Mouse (Mus musculus): ENCODE results near the gene Mcu.

Mcu gene

GRCm38 (mm10) chr10:59537579-59537978 is 78.9 kb downstream of the Mcu start:
- DNase-seq (ENCODE audit: low spot score in 2 of 2), result no peak

GRCm38 (mm10) chr10:59532256-59532655 is 84.2 kb downstream of the Mcu start:
- DNase-seq (ENCODE audit: low spot score in 2 of 2), result no peak

DNA sequence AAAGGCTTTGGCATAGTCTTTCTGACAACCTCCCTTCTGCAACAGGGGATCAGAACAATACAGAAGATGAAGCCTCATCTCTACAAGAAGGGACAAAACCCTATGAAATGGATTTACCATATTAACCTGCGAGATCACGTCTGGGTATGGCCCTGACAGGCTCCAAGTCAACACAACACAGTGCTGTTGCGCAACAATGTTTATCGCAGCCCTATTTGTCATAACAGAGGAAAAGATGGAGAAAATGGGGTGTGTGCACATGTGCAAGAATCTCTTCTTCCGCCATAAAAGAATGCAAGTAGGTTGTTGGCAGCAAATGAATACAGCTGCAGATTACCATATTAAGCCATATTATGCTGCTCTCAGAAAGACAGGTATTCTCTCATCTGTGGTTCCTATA is 88.7 kb downstream of the Mcu start:
- DNase-seq (ENCODE audit: low spot score in 2 of 2), result no peak

DNA sequence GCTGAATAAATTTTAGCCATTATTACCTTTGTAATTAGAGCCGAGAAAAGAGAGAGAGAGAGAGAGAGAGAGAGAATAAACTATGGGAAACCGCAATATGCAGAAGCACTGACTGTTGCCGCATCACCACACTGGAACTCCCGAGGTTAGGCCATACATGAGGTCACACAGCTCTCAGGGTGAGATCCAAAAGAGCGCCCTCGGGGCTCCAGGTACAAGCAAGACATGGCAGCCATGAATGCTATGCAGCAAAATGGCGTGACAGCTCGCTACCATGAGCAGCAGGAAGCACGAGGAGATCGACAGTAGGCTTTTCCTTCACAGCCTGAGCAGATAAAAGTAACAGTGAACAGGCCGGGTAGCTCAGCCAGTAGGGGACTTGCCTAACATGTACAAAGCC is 89.2 kb downstream of the Mcu start:
- DNase-seq (ENCODE audit: low spot score in 2 of 2), result no peak

- DNase-seq (ENCODE audit: low spot score in 2 of 2), result no peak
Measured at GRCm38 (mm10) chr10:59524675-59525074, 91.8 kb downstream of the Mcu start.

DNA sequence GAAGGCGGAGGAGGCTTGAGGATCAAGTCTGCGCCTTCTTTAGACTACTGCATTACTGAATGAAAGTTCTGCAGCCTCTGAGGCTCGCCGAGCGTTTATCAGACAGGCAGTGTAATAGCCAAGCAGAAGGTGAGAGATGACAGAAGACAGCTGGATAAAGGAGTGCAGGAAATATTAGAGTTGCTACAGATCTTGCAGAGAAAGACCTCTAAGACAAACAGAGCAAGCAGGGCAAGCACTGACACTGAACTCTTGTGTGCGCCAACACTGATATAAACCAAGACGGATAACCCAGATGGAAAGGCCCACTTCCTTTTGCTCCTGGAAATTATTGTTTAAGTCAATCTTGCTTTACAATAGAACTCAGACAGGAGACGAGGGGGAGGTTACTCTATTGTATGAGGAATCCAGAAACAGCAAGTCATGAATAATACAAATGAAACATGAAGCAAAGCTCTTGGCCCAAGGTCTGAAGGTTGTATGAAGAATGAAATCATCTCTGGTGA is 92.6 kb downstream of the Mcu start:
- DNase-seq (ENCODE audit: low spot score in 2 of 2), result no peak

DNA sequence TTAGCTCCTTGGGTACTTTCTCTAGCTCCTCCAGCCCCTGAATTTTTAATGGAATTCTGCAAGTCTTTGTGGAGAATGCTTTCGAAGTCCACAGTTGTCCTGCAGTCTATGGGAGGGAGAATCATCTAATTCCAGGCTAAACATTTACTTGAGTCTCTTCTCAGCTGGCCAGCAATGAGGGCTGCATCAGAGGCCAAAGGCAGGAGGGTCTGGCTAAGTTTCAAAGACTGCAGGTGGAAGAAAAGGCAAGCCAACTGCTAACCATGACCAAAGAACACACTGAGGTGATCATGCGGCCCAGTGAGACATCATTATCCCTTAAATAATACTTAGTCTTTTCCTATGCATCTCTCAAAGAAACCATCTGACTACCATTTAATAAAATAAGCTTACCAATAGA is 95.8 kb downstream of the Mcu start:
- DNase-seq (ENCODE audit: low spot score in 2 of 2), result no peak

DNA sequence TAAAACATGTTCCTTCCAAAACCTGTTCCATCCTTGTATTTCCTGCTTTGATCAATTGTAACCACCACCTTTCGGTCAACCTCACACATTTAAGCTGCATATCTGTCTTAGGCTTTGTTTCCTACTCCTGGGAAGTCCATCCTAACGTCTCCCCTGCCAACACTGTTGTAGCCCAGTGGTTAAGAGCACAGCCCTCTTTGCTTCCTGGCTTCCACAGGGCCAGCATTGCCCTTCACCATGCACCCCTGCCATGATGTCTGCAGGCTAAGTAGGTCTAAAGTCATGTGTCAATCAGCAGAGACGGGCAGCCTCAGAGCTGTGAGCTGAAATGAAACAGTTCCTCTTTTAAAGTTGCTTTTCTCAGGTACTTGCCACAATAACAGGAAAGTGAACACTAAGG is 97.1 kb downstream of the Mcu start:
- no peak for DNase-seq (ENCODE audit: low spot score in 2 of 2)

GRCm38 (mm10) chr10:59517201-59517600 is 99.3 kb downstream of the Mcu start:
- no peak for DNase-seq (ENCODE audit: low spot score in 2 of 2)

GRCm38 (mm10) chr10:59514739-59515464 is 101.6 kb downstream of the Mcu start:
- DNase-seq (ENCODE audit: low spot score in 2 of 2), result no peak

DNA sequence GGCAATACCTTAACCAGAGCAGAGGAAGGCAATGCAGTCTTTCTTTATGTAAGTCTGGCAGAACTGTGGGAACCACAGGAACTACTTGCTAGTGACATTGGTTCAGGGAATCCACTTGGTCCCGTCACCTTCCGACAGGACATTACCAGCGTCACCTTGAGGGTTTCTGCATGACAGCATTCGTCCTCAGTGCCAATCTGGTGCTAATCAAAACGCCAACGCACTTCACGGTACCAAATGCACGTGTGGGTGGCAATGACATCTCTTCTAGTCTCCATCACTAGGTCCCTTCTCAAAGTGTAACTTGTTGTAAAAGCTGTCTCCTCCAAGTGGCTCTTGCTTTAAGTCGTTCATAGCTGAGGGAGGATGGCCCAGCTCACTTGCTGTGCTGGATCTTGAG is 104.3 kb downstream of the Mcu start:
- DNase-seq (ENCODE audit: low spot score in 2 of 2), result no peak

DNA sequence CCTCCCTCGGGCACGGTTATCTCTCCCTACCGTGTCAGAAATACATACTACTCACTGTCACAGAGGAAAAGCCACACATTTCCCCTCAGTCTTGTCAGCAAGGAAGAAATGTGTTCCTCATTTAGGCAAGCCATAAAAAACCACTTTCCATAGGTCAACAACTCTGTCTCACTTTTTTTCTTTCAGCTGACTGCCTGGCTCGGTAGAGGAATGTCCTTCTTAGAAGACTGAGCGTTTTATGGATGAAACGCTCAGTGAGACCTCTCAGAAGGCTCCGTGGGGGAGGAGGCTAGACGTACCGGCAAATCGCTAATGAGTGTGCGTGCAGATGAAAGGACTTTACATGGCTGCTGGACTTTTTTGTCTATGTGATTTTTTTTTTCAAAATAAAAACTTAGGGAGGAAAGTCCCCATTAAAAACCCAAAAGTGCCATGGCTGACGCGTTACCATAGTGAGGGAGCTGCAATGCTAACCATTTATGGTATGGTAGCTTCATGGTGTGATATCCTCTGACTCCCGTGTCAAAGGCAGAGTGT is 105.0 kb downstream of the Mcu start:
- no peak for DNase-seq (ENCODE audit: low spot score in 2 of 2)

GRCm38 (mm10) chr10:59510713-59511426 is 105.6 kb downstream of the Mcu start:
- DNase-seq (ENCODE audit: low spot score in 2 of 2), result no peak

DNA sequence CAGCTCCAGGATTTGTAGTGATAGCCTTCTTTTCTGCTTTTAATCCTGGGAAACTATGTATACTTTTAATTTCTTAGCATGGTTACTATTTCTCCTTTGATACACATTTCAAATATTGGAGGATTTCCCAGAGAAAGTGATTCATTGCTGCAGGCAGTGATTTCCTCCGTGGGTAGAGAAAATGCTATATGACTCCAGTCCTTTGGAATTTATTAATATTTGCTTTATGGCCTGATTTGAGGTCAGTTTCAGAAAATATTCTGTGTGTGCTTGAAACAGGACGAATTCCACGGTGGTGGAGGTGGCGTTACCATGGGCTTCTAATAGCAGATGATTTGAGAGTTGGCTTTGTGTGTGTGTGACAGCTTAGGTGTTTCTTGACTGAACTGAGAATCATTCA is 107.3 kb downstream of the Mcu start:
- no peak for DNase-seq (ENCODE audit: low spot score in 2 of 2)

- no peak for DNase-seq (ENCODE audit: low spot score in 2 of 2)
Measured at GRCm38 (mm10) chr10:59506711-59507110, 109.8 kb downstream of the Mcu start.

DNA sequence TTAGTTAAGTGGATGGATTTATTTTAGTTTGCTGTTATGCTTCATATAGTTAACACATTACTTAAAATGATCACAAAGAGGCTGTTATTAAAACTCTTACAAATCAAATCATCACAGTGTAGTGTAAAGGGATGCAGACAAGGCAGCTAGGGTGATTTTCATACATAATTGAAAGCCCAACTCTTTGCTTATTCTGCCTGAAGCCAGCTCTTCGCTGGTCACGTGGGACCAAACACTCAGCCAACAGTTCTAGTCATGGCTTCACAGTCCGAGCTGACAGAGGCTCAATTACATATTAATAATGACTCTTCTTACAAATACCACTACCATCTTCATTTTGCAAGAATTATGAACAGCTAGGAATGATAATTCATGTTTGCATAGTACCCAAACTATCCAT is 112.2 kb downstream of the Mcu start:
- no peak for DNase-seq (ENCODE audit: low spot score in 2 of 2)

- DNase-seq (ENCODE audit: low spot score in 2 of 2), result no peak
Measured at GRCm38 (mm10) chr10:59503433-59504210, 112.9 kb downstream of the Mcu start.

DNA sequence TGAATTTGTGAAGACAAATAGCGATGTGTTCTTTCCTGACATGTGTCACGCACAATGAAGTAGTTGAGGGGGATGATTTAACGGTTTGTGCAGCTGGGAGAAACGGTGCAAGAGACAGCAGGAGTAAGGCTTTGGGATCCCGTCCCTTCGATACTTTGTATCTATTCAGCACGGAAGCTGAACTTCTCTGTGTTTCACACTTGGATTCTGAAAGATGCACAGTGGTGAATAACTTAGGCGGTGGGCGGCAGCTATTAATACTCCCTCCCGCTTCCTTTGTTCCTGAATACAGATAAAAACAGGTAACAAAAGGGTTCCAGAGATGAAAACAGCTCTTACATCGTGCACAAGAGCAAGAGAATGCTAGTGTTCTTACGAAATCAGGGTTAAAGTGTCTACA is 114.1 kb downstream of the Mcu start:
- DNase-seq (ENCODE audit: low spot score in 2 of 2), result no peak

GRCm38 (mm10) chr10:59501761-59502160 is 114.7 kb downstream of the Mcu start:
- DNase-seq (ENCODE audit: low spot score in 2 of 2), result no peak

- no peak for DNase-seq (ENCODE audit: low spot score in 2 of 2)
Measured at GRCm38 (mm10) chr10:59500225-59500624, 116.3 kb downstream of the Mcu start.

DNA sequence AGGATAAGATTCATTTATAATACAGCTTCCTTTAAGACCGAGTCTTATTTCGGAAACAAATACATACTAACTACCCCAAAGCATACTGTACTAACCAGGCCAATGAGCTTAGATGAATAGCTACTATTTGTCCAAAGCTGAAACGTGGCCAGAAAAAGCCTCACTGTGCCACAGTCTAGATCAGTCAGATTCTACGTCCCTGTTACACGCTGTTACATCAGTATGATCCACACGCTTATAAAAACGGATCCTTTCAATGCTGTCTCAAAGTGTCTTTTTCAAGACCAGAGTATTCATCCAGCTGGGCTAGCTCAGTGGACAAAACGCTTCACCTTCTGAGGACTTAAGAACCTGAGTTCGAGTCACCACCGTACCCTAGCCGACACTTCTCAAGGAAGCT is 119.5 kb downstream of the Mcu start:
- DNase-seq (ENCODE audit: low spot score in 2 of 2), result no peak

DNA sequence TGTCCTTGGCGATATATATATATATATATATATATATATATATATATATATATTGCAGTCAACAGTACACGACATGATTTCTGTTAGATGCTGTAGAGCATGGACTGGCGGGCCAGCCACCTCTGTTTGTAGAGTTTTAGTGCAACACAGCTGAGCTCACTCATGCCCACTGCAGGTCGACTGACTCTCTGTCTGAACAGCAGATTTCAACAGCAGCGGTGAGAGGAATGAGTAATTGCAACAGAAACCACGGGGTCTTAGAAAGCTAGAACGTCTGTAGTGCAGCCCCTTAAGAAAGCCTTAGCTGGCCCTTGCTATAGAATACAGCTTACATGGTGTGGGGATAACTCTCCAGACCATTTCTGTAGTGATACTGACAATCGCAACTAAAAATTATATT is 121.6 kb downstream of the Mcu start:
- no peak for DNase-seq (ENCODE audit: low spot score in 2 of 2)

Data from thymus, postnatal 10 days (tissue).